Mouse (Mus musculus) heart, adult 2 months (tissue): Measurements from ENCODE around the gene Sp3.

ENCODE experiments used
- CTCF ChIP-seq: fragments of 200-600 bp; IDR thresholded peaks from 2 replicates; pipeline ENCODE4 v1.8.1; 2022; ENCODE audit warnings: antibody characterized with exemption, mild to moderate bottlenecking, moderate library complexity
- EP300 ChIP-seq: fragments of 200-500 bp; IDR thresholded peaks from 2 replicates; pipeline ENCODE4 v1.6.1; 2011; ENCODE audit warnings: low read depth, low read length, control low read depth; ENCODE audit not compliant: insufficient read depth
- POLR2A ChIP-seq: fragments of 200-500 bp; IDR thresholded peaks from 2 replicates; pipeline ENCODE4 v1.6.1; 2011; ENCODE audit warnings: mild to moderate bottlenecking, low read depth, low read length, control low read depth; ENCODE audit not compliant: insufficient read depth

DNA sequence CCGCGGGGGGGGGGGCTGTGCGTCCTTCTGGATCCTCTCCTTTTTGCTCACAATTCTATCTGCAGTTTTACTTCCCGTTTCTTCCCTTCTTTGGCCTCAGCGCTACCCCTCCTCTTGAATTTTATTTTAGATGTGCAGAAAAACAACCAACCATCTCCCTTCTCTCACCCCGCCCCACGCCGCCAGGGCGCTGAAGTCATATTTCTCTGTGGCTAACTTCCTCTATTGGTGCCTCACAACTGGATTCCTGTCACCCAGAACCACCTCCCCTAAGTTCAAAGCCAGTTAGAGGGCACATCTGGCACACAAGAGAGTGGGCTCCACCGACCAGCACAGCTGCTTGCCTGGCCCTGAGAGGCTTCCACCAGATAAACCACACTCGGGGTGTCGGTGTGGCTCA lies 22.8 kb upstream of the Sp3 start:
- no peak for TF ChIP-seq POLR2A
- TF ChIP-seq CTCF: no peak
- TF ChIP-seq EP300: no peak
